Mouse (Mus musculus): ENCODE data around the gene Stx8. TPM values are rescaled to one million over a fixed set of nuclear protein-coding genes. Genes with fewer than 3 reads are reported as not detected.

The Stx8 gene
- polyA plus RNA-seq, 1 experiment = 15.9 TPM

DNA sequence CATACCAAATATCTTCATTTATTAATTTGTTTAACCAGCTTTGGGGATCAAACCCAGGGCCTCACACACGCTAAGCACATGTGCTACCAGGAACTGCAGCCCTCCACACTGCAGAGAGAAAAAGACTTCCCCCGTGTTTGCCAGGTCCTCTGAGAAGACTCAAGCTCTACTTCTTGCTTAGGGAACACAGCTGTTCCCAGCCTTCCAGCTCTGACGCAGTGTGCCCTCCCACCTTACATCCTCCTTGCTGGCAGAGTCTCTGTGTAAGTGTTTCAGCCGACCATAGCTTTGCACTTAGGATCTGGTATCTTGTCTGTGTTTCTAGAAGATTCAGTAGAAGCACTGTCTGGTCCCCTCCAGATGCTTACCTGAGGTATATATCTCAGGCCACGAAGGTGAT, 224.9 kb downstream of the Stx8 start:
- Histone ChIP-seq H3K36me3 (ENCODE audit: control insufficient read depth, insufficient read depth) (no peaks in the 10 kb centered on the region), H3ac (ENCODE audit: control insufficient read depth, insufficient read length, low read depth) (no peak overlapping the region), H3K4me3 (ENCODE audit: insufficient read depth, poor library complexity, severe bottlenecking) (no peak overlapping the region), H3K79me2 (ENCODE audit: control insufficient read depth, insufficient read depth) (no peaks in the 10 kb centered on the region), H3K79me3 (ENCODE audit: low read depth) (no peaks in the 10 kb centered on the region), H3K27me3 (ENCODE audit: control insufficient read depth, insufficient read depth, insufficient read length) (no peaks in the 10 kb centered on the region)
- no peak for TF ChIP-seq MYOG (IDR thresholded peaks at IDR 0.05; ENCODE audit: control insufficient read depth, extremely low read depth, insufficient read length)
- no peak for TF ChIP-seq CTCF (IDR thresholded peaks at IDR 0.05; ENCODE audit: control insufficient read depth, insufficient read depth, insufficient read length)
- no peak for TF ChIP-seq FOSL1 (IDR thresholded peaks at IDR 0.05; ENCODE audit: insufficient read depth, low read length, poor library complexity, severe bottlenecking)
- no peak for TF ChIP-seq MYOD1 (IDR thresholded peaks at IDR 0.05; ENCODE audit: control insufficient read depth, insufficient read length, low read depth)
- no peak for TF ChIP-seq CEBPB (IDR thresholded peaks at IDR 0.05; ENCODE audit: low read depth)
- no peak for TF ChIP-seq USF1 (IDR thresholded peaks at IDR 0.05; ENCODE audit: low read depth)
- TF ChIP-seq MAX (IDR thresholded peaks at IDR 0.05) = no peak

DNA sequence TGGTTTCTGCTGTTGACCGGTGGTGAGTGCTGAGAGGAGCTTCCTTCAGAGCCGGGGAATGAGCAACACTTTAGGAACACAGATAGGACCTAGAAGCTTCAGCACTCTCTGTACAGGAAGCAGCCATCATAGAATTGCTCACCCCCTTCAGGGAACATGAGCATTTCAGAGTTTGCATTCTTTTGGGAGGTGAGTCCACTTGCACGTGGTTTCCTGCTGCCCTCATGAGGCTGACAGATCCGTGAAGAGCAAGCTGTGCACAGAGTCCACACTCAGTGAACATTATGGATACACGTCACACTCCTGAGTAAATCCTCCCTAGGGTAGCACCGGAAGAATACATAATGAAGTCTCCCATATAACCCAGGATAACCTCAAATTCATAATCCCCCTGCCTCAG, 229.2 kb downstream of the Stx8 start:
- H3K4me3 ChIP-seq (ENCODE audit: insufficient read depth, poor library complexity, severe bottlenecking) = no peak overlapping the region

DNA sequence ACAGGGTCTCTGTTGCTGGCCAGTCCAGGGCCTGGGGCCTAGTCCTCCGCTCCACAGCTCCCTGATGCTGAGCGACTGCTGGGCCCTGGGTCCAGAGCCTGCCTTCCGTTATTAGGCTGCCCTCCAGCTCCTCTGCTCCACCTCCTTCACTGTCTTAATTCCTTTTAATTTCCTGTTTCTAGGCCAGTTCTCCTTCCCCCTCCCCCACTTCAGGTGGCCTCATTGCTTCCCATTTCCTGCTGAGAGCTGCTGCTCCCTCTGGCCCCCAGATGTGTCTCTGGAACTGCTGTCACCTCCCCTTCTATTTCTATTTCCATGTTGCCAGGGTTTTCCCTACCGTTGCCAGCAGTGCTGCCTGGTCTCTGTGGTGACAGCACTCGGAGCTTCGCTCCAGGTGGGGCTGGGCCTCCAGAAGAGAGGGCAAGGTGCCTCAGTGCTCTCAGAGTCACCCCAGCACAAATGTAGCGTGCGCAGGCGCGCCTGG, 229.7 kb downstream of the Stx8 start:
- Histone ChIP-seq H3K36me3 (ENCODE audit: control insufficient read depth, insufficient read depth) (no peaks in the 10 kb centered on the region), H3K4me3 (ENCODE audit: insufficient read depth, poor library complexity, severe bottlenecking) (no peak overlapping the region)

More for the DNA sequence above, 229.2 kb downstream of the Stx8 start:
- no peaks in the 10 kb centered on the region for H3K79me2 ChIP-seq (ENCODE audit: control insufficient read depth, insufficient read depth)
- H3K79me3 ChIP-seq (ENCODE audit: low read depth) = no peaks in the 10 kb centered on the region
- H3ac ChIP-seq (ENCODE audit: control insufficient read depth, insufficient read length, low read depth) = no peak overlapping the region
- TF ChIP-seq MYOD1 (IDR thresholded peaks at IDR 0.05; ENCODE audit: control insufficient read depth, insufficient read length, low read depth) (no peak), FOSL1 (IDR thresholded peaks at IDR 0.05; ENCODE audit: insufficient read depth, low read length, poor library complexity, severe bottlenecking) (no peak), USF1 (IDR thresholded peaks at IDR 0.05; ENCODE audit: low read depth) (no peak), MYOG (IDR thresholded peaks at IDR 0.05; ENCODE audit: control insufficient read depth, extremely low read depth, insufficient read length) (no peak), MAX (IDR thresholded peaks at IDR 0.05) (no peak), CTCF (IDR thresholded peaks at IDR 0.05; ENCODE audit: control insufficient read depth, insufficient read depth, insufficient read length) (no peak), CEBPB (IDR thresholded peaks at IDR 0.05; ENCODE audit: low read depth) (no peak)
- H3K36me3 ChIP-seq (ENCODE audit: control insufficient read depth, insufficient read depth) = no peaks in the 10 kb centered on the region
- H3K27me3 ChIP-seq (ENCODE audit: control insufficient read depth, insufficient read depth, insufficient read length) = no peaks in the 10 kb centered on the region

DNA sequence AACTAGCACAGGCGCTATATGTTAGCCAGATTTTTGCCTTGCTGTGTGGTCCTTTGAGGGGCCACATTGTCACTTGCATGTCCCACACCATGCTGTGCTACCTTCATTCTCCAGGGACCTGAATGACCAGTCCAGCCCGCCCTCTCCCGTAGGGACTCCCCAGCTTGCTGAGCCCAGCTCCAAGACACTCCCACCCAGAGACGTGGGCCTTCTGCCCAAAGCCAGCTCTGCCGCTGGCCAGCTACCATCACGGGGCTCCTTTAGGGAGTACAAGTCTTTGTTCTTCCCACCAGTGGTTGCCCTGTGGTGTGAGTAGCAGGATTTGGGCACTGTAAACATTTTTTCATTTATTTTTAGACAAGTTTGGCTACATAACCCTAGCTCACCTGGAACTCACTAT, 230.6 kb downstream of the Stx8 start:
- Histone ChIP-seq H3K79me3 (ENCODE audit: low read depth) (no peaks in the 10 kb centered on the region), H3K27me3 (ENCODE audit: control insufficient read depth, insufficient read depth, insufficient read length) (no peaks in the 10 kb centered on the region), H3K79me2 (ENCODE audit: control insufficient read depth, insufficient read depth) (no peaks in the 10 kb centered on the region), H3ac (ENCODE audit: control insufficient read depth, insufficient read length, low read depth) (no peak overlapping the region), H3K36me3 (ENCODE audit: control insufficient read depth, insufficient read depth) (no peaks in the 10 kb centered on the region), H3K4me3 (ENCODE audit: insufficient read depth, poor library complexity, severe bottlenecking) (no peak overlapping the region)
- TF ChIP-seq MAX (IDR thresholded peaks at IDR 0.05) (no peak), MYOD1 (IDR thresholded peaks at IDR 0.05; ENCODE audit: control insufficient read depth, insufficient read length, low read depth) (no peak), USF1 (IDR thresholded peaks at IDR 0.05; ENCODE audit: low read depth) (no peak), CEBPB (IDR thresholded peaks at IDR 0.05; ENCODE audit: low read depth) (no peak)

More for the DNA sequence above, 229.7 kb downstream of the Stx8 start:
- H3K79me2 ChIP-seq (ENCODE audit: control insufficient read depth, insufficient read depth) = no peaks in the 10 kb centered on the region
- H3K79me3 ChIP-seq (ENCODE audit: low read depth) = no peaks in the 10 kb centered on the region
- H3K27me3 ChIP-seq (ENCODE audit: control insufficient read depth, insufficient read depth, insufficient read length) = no peaks in the 10 kb centered on the region
- no peak overlapping the region for H3ac ChIP-seq (ENCODE audit: control insufficient read depth, insufficient read length, low read depth)
- TF ChIP-seq MYOG (IDR thresholded peaks at IDR 0.05; ENCODE audit: control insufficient read depth, extremely low read depth, insufficient read length) = no peak
- TF ChIP-seq MAX (IDR thresholded peaks at IDR 0.05) = no peak
- TF ChIP-seq MYOD1 (IDR thresholded peaks at IDR 0.05; ENCODE audit: control insufficient read depth, insufficient read length, low read depth) = no peak
- no peak for TF ChIP-seq FOSL1 (IDR thresholded peaks at IDR 0.05; ENCODE audit: insufficient read depth, low read length, poor library complexity, severe bottlenecking)
- TF ChIP-seq CTCF (IDR thresholded peaks at IDR 0.05; ENCODE audit: control insufficient read depth, insufficient read depth, insufficient read length) = no peak
- TF ChIP-seq CEBPB (IDR thresholded peaks at IDR 0.05; ENCODE audit: low read depth) = no peak
- TF ChIP-seq USF1 (IDR thresholded peaks at IDR 0.05; ENCODE audit: low read depth) = no peak

DNA sequence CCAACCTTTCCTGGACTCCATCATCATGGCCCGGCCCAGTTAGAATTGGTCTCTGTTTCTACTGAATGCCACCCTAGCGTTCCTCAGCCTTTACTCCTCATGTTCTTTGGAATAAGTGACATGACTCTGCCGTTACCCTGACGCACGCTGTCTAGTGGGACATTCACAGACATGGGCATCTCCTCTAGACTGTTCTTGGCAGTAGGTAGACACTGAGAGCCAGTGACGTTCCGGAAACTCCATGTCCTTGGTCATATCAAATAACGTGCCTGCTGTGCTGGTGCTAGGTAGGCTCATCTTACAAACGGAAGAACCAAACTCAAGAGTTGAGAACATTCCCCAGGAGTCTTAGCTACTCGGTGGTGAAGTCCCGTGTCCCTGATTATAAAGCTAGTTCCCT, 231.5 kb downstream of the Stx8 start:
- Histone ChIP-seq H3K27me3 (ENCODE audit: control insufficient read depth, insufficient read depth, insufficient read length) (no peaks in the 10 kb centered on the region), H3K4me3 (ENCODE audit: insufficient read depth, poor library complexity, severe bottlenecking) (no peak overlapping the region), H3ac (ENCODE audit: control insufficient read depth, insufficient read length, low read depth) (no peak overlapping the region), H3K79me3 (ENCODE audit: low read depth) (no peaks in the 10 kb centered on the region), H3K36me3 (ENCODE audit: control insufficient read depth, insufficient read depth) (no peaks in the 10 kb centered on the region), H3K79me2 (ENCODE audit: control insufficient read depth, insufficient read depth) (no peaks in the 10 kb centered on the region)
- TF ChIP-seq FOSL1 (IDR thresholded peaks at IDR 0.05; ENCODE audit: insufficient read depth, low read length, poor library complexity, severe bottlenecking) (no peak), USF1 (IDR thresholded peaks at IDR 0.05; ENCODE audit: low read depth) (no peak), MYOG (IDR thresholded peaks at IDR 0.05; ENCODE audit: control insufficient read depth, extremely low read depth, insufficient read length) (no peak), MYOD1 (IDR thresholded peaks at IDR 0.05; ENCODE audit: control insufficient read depth, insufficient read length, low read depth) (no peak)

DNA sequence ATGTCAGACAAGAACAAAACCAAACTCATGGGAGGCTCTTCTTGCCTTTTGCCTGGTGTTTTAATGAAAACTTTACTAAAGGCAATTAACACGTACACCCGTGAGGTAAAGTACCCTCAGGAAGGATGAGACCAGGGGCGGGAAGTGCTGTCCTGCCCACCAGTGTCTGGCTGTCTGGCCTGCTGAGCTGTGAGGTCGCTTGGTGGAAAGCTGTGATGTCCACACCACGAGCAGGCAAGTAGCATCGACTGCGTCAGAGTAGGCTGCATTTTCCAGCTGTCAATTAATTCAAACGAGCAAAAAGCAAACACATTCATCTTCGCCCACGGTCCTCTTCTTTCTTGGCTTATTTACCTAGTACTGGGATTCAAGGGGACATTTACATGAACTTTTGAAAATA, 232.7 kb downstream of the Stx8 start:
- Histone ChIP-seq H3K79me3 (ENCODE audit: low read depth) (no peaks in the 10 kb centered on the region), H3K36me3 (ENCODE audit: control insufficient read depth, insufficient read depth) (no peaks in the 10 kb centered on the region), H3K79me2 (ENCODE audit: control insufficient read depth, insufficient read depth) (no peaks in the 10 kb centered on the region), H3K4me3 (ENCODE audit: insufficient read depth, poor library complexity, severe bottlenecking) (no peak overlapping the region), H3ac (ENCODE audit: control insufficient read depth, insufficient read length, low read depth) (no peak overlapping the region), H3K27me3 (ENCODE audit: control insufficient read depth, insufficient read depth, insufficient read length) (no peaks in the 10 kb centered on the region)
- TF ChIP-seq MAX (IDR thresholded peaks at IDR 0.05) (no peak), USF1 (IDR thresholded peaks at IDR 0.05; ENCODE audit: low read depth) (no peak), FOSL1 (IDR thresholded peaks at IDR 0.05; ENCODE audit: insufficient read depth, low read length, poor library complexity, severe bottlenecking) (no peak), MYOG (IDR thresholded peaks at IDR 0.05; ENCODE audit: control insufficient read depth, extremely low read depth, insufficient read length) (no peak), CEBPB (IDR thresholded peaks at IDR 0.05; ENCODE audit: low read depth) (no peak), CTCF (IDR thresholded peaks at IDR 0.05; ENCODE audit: control insufficient read depth, insufficient read depth, insufficient read length) (no peak), MYOD1 (IDR thresholded peaks at IDR 0.05; ENCODE audit: control insufficient read depth, insufficient read length, low read depth) (no peak)
